Mouse (Mus musculus) gonadal fat pad, adult 2 months (tissue): ENCODE measurements at regions not wholly inside any gene's neighbourhood (a gene's known extent, or its start where the extent isn't known, plus 50 kb on each side); places are given as distances from the start of the nearest gene placed in this dataset.

Source experiments
- DNase-seq: peaks from one replicate; pipeline ENCODE4 v3.0.0-alpha.2; 2012; ENCODE audit warnings: low read depth

- DNase-seq: no peak
These were observed 629.6 kb upstream of the Nrsn1 start for GRCm38 (mm10) chr13:25899871-25900270.

DNA sequence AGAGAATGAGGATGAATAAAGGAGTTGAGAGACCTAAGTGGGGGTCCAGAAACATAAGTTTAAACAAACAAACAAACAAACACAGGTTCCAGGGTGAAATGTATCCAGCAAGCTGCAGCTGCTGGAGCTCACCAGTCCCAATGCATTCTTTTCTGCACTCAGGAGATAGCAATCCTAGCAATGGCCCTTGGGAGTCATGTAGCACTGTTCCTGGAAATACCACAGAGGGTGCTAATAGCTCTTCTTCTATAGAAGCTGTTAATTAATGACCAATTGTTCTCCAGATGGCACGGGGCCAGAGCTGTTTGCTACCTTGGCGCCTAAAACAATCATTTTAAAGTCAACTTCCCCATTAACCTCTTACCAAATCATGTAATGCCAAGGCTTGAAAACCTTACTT lies 622.8 kb upstream of the Nrsn1 start:
- DNase-seq: no peak

DNA sequence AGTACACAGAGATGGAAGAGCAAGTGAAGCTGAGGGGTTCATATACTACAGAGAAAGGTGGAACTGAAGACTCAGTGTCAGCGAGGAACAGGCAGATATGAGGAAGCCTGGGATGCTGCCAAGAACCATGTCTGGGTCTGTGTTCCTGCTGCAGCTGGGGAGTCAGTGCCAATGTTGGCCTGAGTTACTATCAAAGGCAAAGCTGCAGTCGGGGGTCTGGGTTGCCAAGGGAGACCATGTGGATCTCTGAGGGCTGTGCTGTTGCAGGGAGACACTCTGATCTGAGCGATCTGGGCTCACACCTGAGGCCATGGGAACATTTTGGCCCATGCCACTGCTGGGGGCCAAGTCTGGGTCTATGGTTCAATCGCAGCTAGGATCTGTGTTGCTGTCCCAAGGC lies 612.5 kb upstream of the Nrsn1 start:
- DNase-seq: no peak

GRCm38 (mm10) chr13:25868923-25869322 lies 598.6 kb upstream of the Nrsn1 start:
- no peak for DNase-seq

DNA sequence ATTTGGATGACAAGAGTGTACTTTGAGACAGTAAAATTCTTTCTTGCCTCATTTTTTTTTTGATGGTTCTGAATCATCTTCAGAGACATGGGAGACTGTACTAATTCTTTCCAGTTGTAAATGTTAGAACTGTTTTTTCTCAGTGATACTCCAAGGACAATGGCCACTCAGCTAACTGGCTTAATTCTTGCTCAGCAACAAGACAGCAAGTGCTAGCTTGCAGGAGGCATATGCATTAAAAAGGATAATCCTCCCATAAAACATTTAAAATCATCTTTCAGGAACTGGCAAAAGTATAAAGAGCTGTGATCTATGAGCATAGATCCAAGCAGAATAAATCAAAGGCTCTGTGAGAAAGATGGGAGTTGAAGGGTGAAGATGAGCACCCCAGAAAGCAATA lies 587.9 kb upstream of the Nrsn1 start:
- DNase-seq: peak; percentile 55

GRCm38 (mm10) chr13:25857569-25857968 lies 587.3 kb upstream of the Nrsn1 start:
- DNase-seq: peak; percentile 68

DNA sequence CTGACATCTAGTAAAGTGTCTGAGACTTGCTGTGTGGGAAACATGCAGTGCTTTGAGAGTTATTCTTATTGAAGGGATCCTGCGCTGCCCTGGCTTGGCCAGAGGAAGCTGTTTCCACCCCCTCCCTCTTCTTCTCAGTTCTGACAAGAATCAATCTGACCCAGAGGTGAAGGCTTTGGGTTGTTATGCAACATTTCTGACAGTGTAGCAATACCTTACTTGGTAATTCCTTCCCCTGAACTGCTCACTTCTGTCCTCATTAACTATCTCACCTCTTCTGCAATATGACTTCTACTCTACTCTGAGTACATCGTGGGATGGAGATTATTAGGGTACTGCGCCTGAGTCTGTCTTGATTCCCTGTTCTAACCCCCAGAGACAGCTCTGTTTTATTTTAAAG lies 586.8 kb upstream of the Nrsn1 start:
- peak; percentile 90 for DNase-seq

- DNase-seq: no peak
These were observed 586.2 kb upstream of the Nrsn1 start for GRCm38 (mm10) chr13:25856549-25856948.

DNA sequence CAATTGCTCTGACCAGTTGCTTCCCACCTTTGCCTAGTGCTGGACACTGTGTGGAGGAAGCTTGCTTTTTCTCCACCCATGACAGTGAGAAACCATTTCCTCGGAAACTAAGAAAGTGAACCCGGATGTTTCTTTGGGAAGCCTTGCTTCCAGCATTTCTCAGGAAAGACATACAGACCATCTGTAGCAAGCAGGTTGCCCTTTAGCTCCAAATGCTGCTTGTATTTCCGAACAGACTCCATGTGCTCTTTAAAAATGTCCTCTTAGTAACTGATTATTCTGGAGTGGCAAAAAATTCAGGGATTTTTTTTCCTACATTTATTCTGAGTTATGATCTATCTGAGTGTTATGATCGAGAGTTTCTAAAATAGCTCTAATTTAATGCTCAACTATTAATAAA lies 577.9 kb upstream of the Nrsn1 start:
- DNase-seq: no peak

DNA sequence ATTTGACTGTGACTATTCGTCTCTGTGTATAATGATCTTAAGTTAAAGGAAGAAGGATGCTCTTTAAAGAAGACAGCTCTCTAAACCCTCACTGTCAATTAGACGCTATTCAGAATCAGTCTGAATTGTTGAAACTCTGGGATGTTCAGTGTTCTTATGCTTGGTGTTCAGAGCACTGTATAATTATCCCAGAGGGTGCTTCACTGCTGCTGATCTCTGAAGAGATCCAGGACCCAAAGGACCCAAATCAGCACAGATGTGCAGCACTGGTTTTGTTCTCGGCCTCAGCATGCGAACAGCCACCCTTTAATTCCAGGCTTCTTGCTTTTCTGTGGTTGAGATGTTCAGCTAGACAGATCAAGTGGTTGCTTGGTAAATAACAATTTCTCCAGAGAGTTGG lies 567.9 kb upstream of the Nrsn1 start:
- DNase-seq: no peak

- DNase-seq: no peak
These were observed 559.0 kb upstream of the Nrsn1 start for GRCm38 (mm10) chr13:25829146-25829924.

- DNase-seq: no peak
These were observed 538.4 kb upstream of the Nrsn1 start for GRCm38 (mm10) chr13:25808564-25809253.

DNA sequence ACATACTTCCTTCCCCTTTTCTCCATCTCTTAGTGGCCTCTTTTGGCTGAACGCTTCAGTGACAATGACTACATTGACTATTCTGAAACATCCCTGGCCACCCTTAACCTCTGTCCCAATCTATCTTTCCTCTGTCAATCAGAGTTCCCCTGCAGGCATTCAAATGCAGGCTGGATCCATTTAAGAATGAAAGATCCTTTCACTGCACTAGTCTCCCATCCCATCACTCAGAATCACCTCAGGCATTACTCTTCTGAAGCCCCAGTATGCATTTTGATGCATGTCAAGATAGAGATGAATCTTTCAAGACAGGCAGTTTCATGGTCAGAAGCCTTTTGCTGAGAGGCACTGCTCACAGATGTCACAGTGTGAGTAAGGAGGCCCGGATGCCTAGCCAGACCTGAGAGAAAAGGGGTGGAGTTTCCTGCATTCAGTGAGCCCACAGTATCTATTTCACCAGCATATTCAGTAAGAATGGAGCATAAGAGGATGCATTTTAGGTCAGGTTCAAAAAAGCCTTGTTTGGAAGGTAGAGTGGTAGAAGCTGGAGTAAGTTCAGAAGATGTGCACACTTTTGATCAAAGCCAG lies 523.0 kb upstream of the Nrsn1 start:
- DNase-seq: no peak

- no peak for DNase-seq
These were observed 510.9 kb upstream of the Nrsn1 start for GRCm38 (mm10) chr13:25781161-25781560.

GRCm38 (mm10) chr13:25777706-25778105 lies 507.4 kb upstream of the Nrsn1 start:
- DNase-seq: no peak

DNA sequence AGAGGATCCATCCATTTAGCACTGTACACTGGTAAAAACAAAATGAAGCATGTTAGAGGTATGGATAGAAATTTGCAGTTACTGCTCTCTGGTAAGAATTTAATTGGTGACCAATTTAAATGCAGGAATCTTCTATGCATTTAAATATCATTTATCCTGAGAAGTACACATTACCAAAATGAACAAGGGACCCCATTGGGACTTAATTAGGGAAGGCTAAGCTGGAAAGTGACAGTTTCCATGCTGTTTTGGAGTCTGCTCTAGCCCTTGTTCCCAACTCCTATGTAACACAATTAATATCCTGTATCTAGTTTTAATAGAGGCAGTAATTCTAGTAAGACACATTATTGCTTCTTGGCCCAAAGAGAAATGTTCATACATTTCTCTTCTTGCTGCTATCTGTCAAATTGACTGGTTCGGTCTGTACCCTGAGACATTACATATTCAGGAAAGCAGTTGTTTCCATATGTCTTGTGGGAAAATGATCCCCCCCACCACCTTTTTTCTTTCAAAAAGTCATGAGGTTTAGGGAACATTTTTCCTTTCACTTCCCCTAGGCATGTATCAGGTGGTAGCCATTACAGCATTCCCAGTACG lies 504.4 kb upstream of the Nrsn1 start:
- DNase-seq: no peak

DNA sequence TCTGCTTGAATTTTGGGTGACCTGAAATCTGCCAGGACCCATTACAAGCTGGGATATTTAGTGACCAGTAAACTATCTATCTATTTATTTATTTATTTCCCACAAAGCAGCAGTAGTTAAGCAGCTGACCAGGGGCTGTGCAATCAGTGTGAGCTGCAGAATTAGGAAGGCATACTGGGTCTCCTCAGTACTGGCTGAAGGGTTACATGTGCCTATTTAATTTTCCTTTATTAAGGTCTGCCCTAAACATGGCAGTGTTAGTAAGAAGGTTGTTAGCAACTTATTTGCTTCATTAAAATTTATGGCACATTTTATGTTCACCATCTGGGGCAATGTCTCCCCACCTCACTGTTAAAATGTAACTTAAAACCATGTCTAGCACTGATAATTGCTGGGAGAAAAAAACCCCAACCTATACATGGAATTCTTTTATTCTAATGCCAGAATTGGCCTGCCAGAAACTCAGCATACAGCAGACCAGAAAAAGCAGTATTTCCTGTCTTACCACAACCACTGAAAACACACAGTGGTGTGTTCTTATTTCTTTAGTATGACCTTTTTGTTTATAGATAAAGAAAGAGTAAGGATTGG lies 484.3 kb upstream of the Nrsn1 start:
- no peak for DNase-seq

- no peak for DNase-seq
These were observed 481.1 kb upstream of the Nrsn1 start for GRCm38 (mm10) chr13:25751409-25751777.

DNA sequence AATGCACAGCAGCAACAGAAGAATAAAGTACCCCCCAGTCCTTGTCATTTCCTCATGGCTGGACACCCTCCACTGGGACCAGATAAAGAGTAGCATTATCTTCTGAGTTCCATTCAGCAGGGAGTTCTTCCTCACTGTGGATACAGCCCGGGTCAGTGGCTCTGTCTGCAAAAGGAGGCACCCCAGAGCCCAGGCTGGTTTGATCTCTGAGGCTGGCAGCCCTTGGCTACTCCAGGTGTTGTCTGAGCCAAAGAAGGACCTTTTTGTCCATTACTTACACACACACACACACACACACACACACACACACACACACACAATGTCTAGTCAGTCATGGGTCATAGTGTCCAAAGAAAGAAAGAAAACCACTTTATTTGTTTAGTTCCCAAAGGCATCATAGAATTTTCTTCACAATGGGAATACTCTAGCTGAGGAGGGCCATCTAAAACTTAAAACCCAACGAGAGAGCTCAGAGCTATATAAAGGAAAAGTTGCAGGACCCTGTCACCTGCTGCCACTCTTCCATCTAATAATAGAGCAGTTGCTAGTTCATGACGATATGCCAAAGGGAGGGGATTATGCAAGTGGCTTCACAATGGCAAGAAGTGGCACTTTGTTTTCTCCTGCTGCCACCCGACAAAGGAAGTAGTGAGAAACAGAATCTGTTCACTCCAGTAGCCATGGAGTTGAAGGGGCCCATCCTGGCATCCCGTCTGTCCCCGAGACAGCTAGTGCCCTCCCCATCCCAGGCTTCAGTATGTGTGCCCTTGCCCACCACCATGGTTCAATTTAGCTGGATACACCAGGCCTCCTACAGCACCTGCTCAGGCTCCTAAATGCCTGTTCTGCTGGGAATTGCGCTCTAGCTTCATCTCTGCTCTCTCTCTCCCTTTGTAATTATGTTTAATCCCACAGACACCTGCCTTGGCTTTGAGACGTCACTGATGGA lies 480.4 kb upstream of the Nrsn1 start:
- no peak for DNase-seq

DNA sequence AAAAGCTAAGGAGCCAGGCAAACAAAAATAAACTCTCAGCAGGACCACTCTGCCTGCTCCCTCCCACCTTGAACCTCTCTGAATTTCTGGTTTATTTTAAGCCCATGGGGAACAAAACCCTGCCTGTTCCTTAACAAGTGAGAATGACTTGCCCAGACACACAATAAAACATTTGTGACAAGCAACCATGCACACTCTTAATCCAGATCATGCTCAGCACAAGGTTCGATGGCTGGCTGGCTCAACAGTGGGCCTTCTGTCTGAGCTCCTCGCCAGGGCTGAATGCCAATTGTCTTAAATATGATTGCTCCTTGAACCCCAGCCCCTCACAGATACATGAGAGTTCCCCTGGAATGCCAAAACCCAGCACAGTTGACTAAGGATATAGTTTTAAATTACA lies 468.3 kb upstream of the Nrsn1 start:
- DNase-seq: no peak

DNA sequence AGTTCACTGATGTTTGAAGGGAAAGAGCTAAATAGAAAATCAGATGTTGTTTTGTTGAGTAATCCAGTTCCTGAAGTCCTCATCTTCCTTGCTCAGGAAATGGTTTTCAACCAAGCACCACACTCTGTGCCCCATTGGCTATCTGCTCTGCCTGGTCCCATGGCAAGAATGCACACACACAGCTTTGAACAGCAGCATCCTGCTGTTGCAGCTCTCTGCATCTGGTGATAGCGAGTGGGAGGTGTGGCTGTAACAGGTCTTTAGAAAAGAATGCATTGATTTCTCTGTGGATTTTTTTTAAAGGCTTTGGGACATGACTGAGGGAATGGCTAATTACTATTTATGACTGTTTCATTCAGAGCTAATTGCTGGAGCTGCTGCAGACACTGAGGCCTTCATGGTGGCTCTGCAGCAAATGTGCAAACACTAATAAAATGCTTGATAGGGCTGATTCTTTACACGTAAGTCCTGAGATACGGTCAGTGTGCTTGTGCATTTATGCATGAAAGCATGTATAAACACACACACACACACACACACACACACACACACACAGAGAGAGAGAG lies 459.1 kb upstream of the Nrsn1 start:
- DNase-seq: no peak
